Comparison of ENCODE assay signal across 9 mouse cellular contexts in the genomic region with DNA sequence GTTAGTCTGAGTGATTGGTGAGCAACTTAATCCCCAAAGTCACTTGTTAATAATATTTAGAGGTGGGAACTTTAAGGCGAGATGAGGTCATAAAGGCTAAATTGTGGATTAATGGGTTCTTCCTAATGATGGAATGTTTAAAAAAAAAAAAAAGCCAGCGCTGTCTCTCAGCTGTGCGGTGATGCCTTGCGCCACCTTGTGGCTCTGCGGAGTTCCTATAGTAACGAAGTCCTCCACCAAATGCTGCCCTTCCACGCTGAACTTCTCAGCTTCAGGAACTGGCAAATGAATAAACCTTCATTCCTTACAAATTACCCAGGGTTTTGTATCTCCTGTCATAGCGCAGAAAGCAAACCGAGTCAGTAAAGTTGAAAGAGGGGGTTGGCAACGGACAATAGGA. TPM values are rescaled to one million over a fixed set of nuclear protein-coding genes. Genes with fewer than 3 reads are reported as not detected.
A peak's percentile ranks its signal among the peaks of the same experiment; 100 is the strongest.
DNase-seq lines count a peak whose midpoint lies in the region; ATAC-seq lines count a peak whose summit lies in the region.
"Had no signal": no experiment of that assay in that cellular context is flagged by ENCODE, and none has a peak within 500 bp of the region (broad histone marks: within the 10 kb centered on the region; RNA-seq: fewer than 3 reads in every experiment).

No protein-coding gene starts in this region.

- 9% methylated on average over 10 of the region's 10 CpGs for WGBS in forebrain, embryonic 11.5 days
- 7% methylated on average over 10 of the region's 10 CpGs for WGBS in forebrain, embryonic 12.5 days
- 11% methylated on average over 10 of the region's 10 CpGs for WGBS in forebrain, embryonic 16.5 days
- WGBS in midbrain, embryonic 12.5 days = 9% methylated on average over 10 of the region's 10 CpGs

- no peaks in the 10 kb centered on the region for H3K9me3 ChIP-seq in forebrain, embryonic 11.5 days (ENCODE audit: control insufficient read depth, low read length)
- H3K9me3 ChIP-seq in forebrain, embryonic 12.5 days = no peaks in the 10 kb centered on the region
- H3K9me3 ChIP-seq in forebrain, embryonic 16.5 days (ENCODE audit: control insufficient read depth, low read length) = no peaks in the 10 kb centered on the region
- no peaks in the 10 kb centered on the region for H3K9me3 ChIP-seq in midbrain, embryonic 12.5 days

- H3K9ac ChIP-seq in forebrain, embryonic 11.5 days (ENCODE audit: low read length) = no peak overlapping the region
- no peak overlapping the region for H3K9ac ChIP-seq in forebrain, embryonic 12.5 days
- H3K9ac ChIP-seq in forebrain, embryonic 16.5 days (replicated peaks; ENCODE audit: low read depth, low read length) = no peak overlapping the region
- no peak overlapping the region for H3K9ac ChIP-seq in midbrain, embryonic 12.5 days (replicated peaks)

- H3K36me3 ChIP-seq in forebrain, embryonic 11.5 days (ENCODE audit: control insufficient read depth, insufficient read depth, low read length) = no peaks in the 10 kb centered on the region
- H3K36me3 ChIP-seq in forebrain, embryonic 12.5 days (replicated peaks) = no peaks in the 10 kb centered on the region
- no peaks in the 10 kb centered on the region for H3K36me3 ChIP-seq in forebrain, embryonic 16.5 days (ENCODE audit: control insufficient read depth, insufficient read depth)
- H3K36me3 ChIP-seq in midbrain, embryonic 12.5 days = no peaks in the 10 kb centered on the region

- H3K4me3 ChIP-seq in forebrain, embryonic 11.5 days (ENCODE audit: low read depth, low read length) = no peak overlapping the region
- no peak overlapping the region for H3K4me3 ChIP-seq in forebrain, embryonic 12.5 days (replicated peaks)
- H3K4me3 ChIP-seq in forebrain, embryonic 16.5 days (replicated peaks; ENCODE audit: low read length) = no peak overlapping the region
- no peak overlapping the region for H3K4me3 ChIP-seq in midbrain, embryonic 12.5 days

- peak; percentile 77; the same call in 1 of the 2 replicates for ATAC-seq in forebrain, embryonic 11.5 days (replicated peaks; ENCODE audit: low FRiP score)
- ATAC-seq in forebrain, embryonic 12.5 days (ENCODE audit: low FRiP score) = no peak
- peak; percentile 55; the same call in 1 of the 2 replicates for ATAC-seq in forebrain, embryonic 16.5 days
- 0 out of 2 replicates have a peak, but pooled peaks have one; percentile 41 for ATAC-seq in midbrain, embryonic 12.5 days (ENCODE audit: low FRiP score, low read depth)

- no peak overlapping the region for H3K4me2 ChIP-seq in forebrain, embryonic 11.5 days (ENCODE audit: low read depth, low read length, severe bottlenecking)
- H3K4me2 ChIP-seq in forebrain, embryonic 12.5 days = no peak overlapping the region
- no peak overlapping the region for H3K4me2 ChIP-seq in forebrain, embryonic 16.5 days (ENCODE audit: low read length)
- no peak overlapping the region for H3K4me2 ChIP-seq in midbrain, embryonic 12.5 days (replicated peaks)

- H3K27me3 ChIP-seq in forebrain, embryonic 11.5 days (ENCODE audit: control insufficient read depth, insufficient read depth, low read length) = no peaks in the 10 kb centered on the region
- no peaks in the 10 kb centered on the region for H3K27me3 ChIP-seq in forebrain, embryonic 12.5 days
- no peaks in the 10 kb centered on the region for H3K27me3 ChIP-seq in forebrain, embryonic 16.5 days (replicated peaks; ENCODE audit: control insufficient read depth, insufficient read depth, low read length)
- H3K27me3 ChIP-seq in midbrain, embryonic 12.5 days = no peaks in the 10 kb centered on the region

- no peaks in the 10 kb centered on the region for H3K4me1 ChIP-seq in forebrain, embryonic 11.5 days (replicated peaks; ENCODE audit: control insufficient read depth, insufficient read depth, low read length)
- H3K4me1 ChIP-seq in forebrain, embryonic 12.5 days = no peaks in the 10 kb centered on the region
- H3K4me1 ChIP-seq in forebrain, embryonic 16.5 days (replicated peaks; ENCODE audit: control insufficient read depth, insufficient read depth, low read length) = 0 out of 2 replicates have a peak, but pooled peaks cover 3% of the 10 kb centered on the region
- no peaks in the 10 kb centered on the region for H3K4me1 ChIP-seq in midbrain, embryonic 12.5 days

- DNase-seq in forebrain, embryonic 11.5 days (ENCODE audit: low spot score) = peak; percentile 65
- DNase-seq in 3T3-L1 (ENCODE audit: low read depth, low spot score) = peak; percentile 49
- peak; percentile 68 for DNase-seq in ZHBTc4 (ENCODE audit: low read depth, low spot score)
- DNase-seq in layer of hippocampus, postnatal 14 days (ENCODE audit: low spot score in 2 of 2) = peak; percentile 31 to 34
- DNase-seq in thymus, postnatal 0 days (ENCODE audit: low spot score) = peak; percentile 24

- no peak overlapping the region for H3K27ac ChIP-seq in forebrain, embryonic 11.5 days (ENCODE audit: low read depth, low read length)
- no peak overlapping the region for H3K27ac ChIP-seq in forebrain, embryonic 12.5 days
- H3K27ac ChIP-seq in forebrain, embryonic 16.5 days (ENCODE audit: low read length) = no peak overlapping the region
- no peak overlapping the region for H3K27ac ChIP-seq in midbrain, embryonic 12.5 days (replicated peaks)

RNA-seq across cellular contexts. Expression of gene Rps29, which starts 27.0 kb away (rescaled TPM):
- polyA plus RNA-seq in forebrain, embryonic 11.5 days (2014; fragmentation: Nextera tagmentation; extraction: Ambion mirVana) = 1,243 and 1,383 TPM in 2 replicates
- polyA plus RNA-seq in forebrain, embryonic 12.5 days (2016; fragmentation: Nextera tagmentation; extraction: Ambion mirVana) = 1,451 and 1,514 TPM in 2 replicates
- polyA plus RNA-seq in forebrain, embryonic 16.5 days (2015; fragmentation: Nextera tagmentation; extraction: Ambion mirVana) = 987 and 1,101 TPM in 2 replicates
- 1,000 to 10,000 TPM in 1 of 2 experiments, 100 to 1,000 TPM in 1; 998 to 1,003 TPM for total RNA-seq in layer of hippocampus, postnatal 14 days (2021)
- 1,282 and 1,420 TPM in 2 replicates for polyA plus RNA-seq in midbrain, embryonic 12.5 days (2016; fragmentation: Nextera tagmentation; extraction: Ambion mirVana)
- polyA plus RNA-seq in thymus, postnatal 0 days (2015; fragmentation: Nextera tagmentation; extraction: Ambion mirVana) = 3,209 and 3,306 TPM in 2 replicates

RNA-seq across cellular contexts. Expression of gene Lrr1, which starts 36.6 kb away (rescaled TPM):
- polyA plus RNA-seq in forebrain, embryonic 11.5 days (2014; fragmentation: Nextera tagmentation; extraction: Ambion mirVana) = 33.8 and 38.4 TPM in 2 replicates
- polyA plus RNA-seq in forebrain, embryonic 12.5 days (2016; fragmentation: Nextera tagmentation; extraction: Ambion mirVana) = 29.7 and 32.0 TPM in 2 replicates
- polyA plus RNA-seq in forebrain, embryonic 16.5 days (2015; fragmentation: Nextera tagmentation; extraction: Ambion mirVana) = 9.7 and 11.4 TPM in 2 replicates
- 1 to 10 TPM in 1 of 2 experiments, under 1 TPM in 1; 0.65 to 1.3 TPM for total RNA-seq in layer of hippocampus, postnatal 14 days (2021)
- 23.4 and 24.5 TPM in 2 replicates for polyA plus RNA-seq in midbrain, embryonic 12.5 days (2016; fragmentation: Nextera tagmentation; extraction: Ambion mirVana)
- 27.4 and 30.1 TPM in 2 replicates for polyA plus RNA-seq in thymus, postnatal 0 days (2015; fragmentation: Nextera tagmentation; extraction: Ambion mirVana)
- total RNA-seq: left cerebral cortex, adult 8-10 months had no signal

RNA-seq across cellular contexts. Expression of gene Rpl36al, which starts 51.9 kb away (rescaled TPM):
- 436 and 487 TPM in 2 replicates for polyA plus RNA-seq in forebrain, embryonic 11.5 days (2014; fragmentation: Nextera tagmentation; extraction: Ambion mirVana)
- polyA plus RNA-seq in forebrain, embryonic 12.5 days (2016; fragmentation: Nextera tagmentation; extraction: Ambion mirVana) = 480 and 487 TPM in 2 replicates
- polyA plus RNA-seq in forebrain, embryonic 16.5 days (2015; fragmentation: Nextera tagmentation; extraction: Ambion mirVana) = 289 and 292 TPM in 2 replicates
- total RNA-seq in layer of hippocampus, postnatal 14 days (2021) = 100 to 1,000 TPM; 182 to 204 TPM
- 406 and 431 TPM in 2 replicates for polyA plus RNA-seq in midbrain, embryonic 12.5 days (2016; fragmentation: Nextera tagmentation; extraction: Ambion mirVana)
- 931 and 1,018 TPM in 2 replicates for polyA plus RNA-seq in thymus, postnatal 0 days (2015; fragmentation: Nextera tagmentation; extraction: Ambion mirVana)

RNA-seq across cellular contexts. Expression of gene Mgat2, which starts 52.0 kb away (rescaled TPM):
- polyA plus RNA-seq in forebrain, embryonic 11.5 days (2014; fragmentation: Nextera tagmentation; extraction: Ambion mirVana) = 40.6 and 42.3 TPM in 2 replicates
- 45.6 and 46.6 TPM in 2 replicates for polyA plus RNA-seq in forebrain, embryonic 12.5 days (2016; fragmentation: Nextera tagmentation; extraction: Ambion mirVana)
- polyA plus RNA-seq in forebrain, embryonic 16.5 days (2015; fragmentation: Nextera tagmentation; extraction: Ambion mirVana) = 32.6 and 37.8 TPM in 2 replicates
- total RNA-seq in layer of hippocampus, postnatal 14 days (2021) = 10 to 100 TPM; 30.1 to 31.6 TPM
- polyA plus RNA-seq in midbrain, embryonic 12.5 days (2016; fragmentation: Nextera tagmentation; extraction: Ambion mirVana) = 48.0 and 48.6 TPM in 2 replicates
- polyA plus RNA-seq in thymus, postnatal 0 days (2015; fragmentation: Nextera tagmentation; extraction: Ambion mirVana) = 54.3 and 63.3 TPM in 2 replicates
